Comparison of ENCODE assay signal across 11 mouse cellular contexts in the genomic region with DNA sequence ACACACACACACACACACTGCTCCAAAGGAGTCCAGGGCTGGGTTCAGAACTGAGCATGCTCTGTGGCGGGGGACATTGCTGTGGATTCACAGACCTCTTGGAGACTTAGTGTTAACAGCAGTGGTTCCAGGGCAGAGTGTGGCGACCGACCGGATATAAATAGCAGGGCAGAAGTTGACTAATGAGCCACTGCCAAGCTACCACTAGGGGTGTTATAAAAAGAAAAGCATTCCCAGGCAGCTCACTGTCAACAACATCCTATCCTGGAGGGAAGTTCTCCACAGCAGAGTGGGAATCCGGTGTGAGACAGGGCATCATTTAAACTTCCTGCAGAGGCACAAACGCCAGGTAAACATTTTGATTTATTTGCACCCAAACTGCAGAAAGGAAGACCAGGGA. TPM values are rescaled to one million over a fixed set of nuclear protein-coding genes. Genes with fewer than 3 reads are reported as not detected.
DNase-seq lines count a peak whose midpoint lies in the region; ATAC-seq lines count a peak whose summit lies in the region.
"Had no signal": no experiment of that assay in that cellular context is flagged by ENCODE, and none has a peak within 500 bp of the region (broad histone marks: within the 10 kb centered on the region; RNA-seq: fewer than 3 reads in every experiment).

No protein-coding gene starts in this region.

- 63% methylated on average over 6 of the region's 6 CpGs for WGBS in midbrain, embryonic 11.5 days
- WGBS in midbrain, embryonic 14.5 days = 68% methylated on average over 6 of the region's 6 CpGs
- 20% methylated on average over 6 of the region's 6 CpGs for WGBS in heart, embryonic 10.5 days
- 61% methylated on average over 6 of the region's 6 CpGs for WGBS in forebrain, embryonic 10.5 days

- no peaks in the 10 kb centered on the region for H3K4me1 ChIP-seq in midbrain, embryonic 11.5 days (ENCODE audit: control insufficient read depth, insufficient read depth, low read length)
- no peaks in the 10 kb centered on the region for H3K4me1 ChIP-seq in midbrain, embryonic 14.5 days (ENCODE audit: control insufficient read depth, insufficient read depth, low read length)
- H3K4me1 ChIP-seq in heart, embryonic 10.5 days = peaks cover 49% of the 10 kb centered on the region
- H3K4me1 ChIP-seq in forebrain, embryonic 10.5 days = no peaks in the 10 kb centered on the region

- H3K4me2 ChIP-seq in midbrain, embryonic 11.5 days = no peak overlapping the region
- no peak overlapping the region for H3K4me2 ChIP-seq in midbrain, embryonic 14.5 days (ENCODE audit: low read length)

- H3K27ac ChIP-seq in midbrain, embryonic 11.5 days (ENCODE audit: low read depth, low read length) = no peak overlapping the region
- no peak overlapping the region for H3K27ac ChIP-seq in midbrain, embryonic 14.5 days (replicated peaks; ENCODE audit: low read depth, low read length)
- peak overlapping the region; percentile 75 for H3K27ac ChIP-seq in heart, embryonic 10.5 days
- H3K27ac ChIP-seq in forebrain, embryonic 10.5 days = no peak overlapping the region
- H3K27ac ChIP-seq: macrophage had no signal

- DNase-seq in midbrain, embryonic 11.5 days (ENCODE audit: low spot score, missing footprints) = peak; percentile 75
- DNase-seq in midbrain, embryonic 14.5 days = no peak
- no peak for DNase-seq in heart, embryonic 10.5 days (ENCODE audit: low spot score)
- DNase-seq in kidney, postnatal 14 days = peak; percentile 69
- no peak for DNase-seq in cerebellum, adult 8-10 months
- DNase-seq in spleen, postnatal 36 days (ENCODE audit: low spot score in 2 of 2) = no peak
- no peak for DNase-seq in forebrain, embryonic 10.5 days (ENCODE audit: extremely low spot score, low spot score)
- DNase-seq: cerebellum, adult 9-10 months had no signal

- H3K4me3 ChIP-seq in midbrain, embryonic 11.5 days (ENCODE audit: low read depth, low read length) = no peak overlapping the region
- no peak overlapping the region for H3K4me3 ChIP-seq in midbrain, embryonic 14.5 days (replicated peaks; ENCODE audit: low read depth, low read length)
- peak overlapping the region; percentile 7; the same call in 1 of the 2 replicates for H3K4me3 ChIP-seq in heart, embryonic 10.5 days
- no peak overlapping the region for H3K4me3 ChIP-seq in forebrain, embryonic 10.5 days
- H3K4me3 ChIP-seq: erythroblast, embryonic 14.5 days had no signal

- no peak for ATAC-seq in midbrain, embryonic 11.5 days (ENCODE audit: low FRiP score)
- no peak for ATAC-seq in midbrain, embryonic 14.5 days (ENCODE audit: low FRiP score, low TSS enrichment)

- no peak overlapping the region for H3K9ac ChIP-seq in midbrain, embryonic 11.5 days (ENCODE audit: low read length)
- no peak overlapping the region for H3K9ac ChIP-seq in midbrain, embryonic 14.5 days (replicated peaks; ENCODE audit: low read length)

- no peaks in the 10 kb centered on the region for H3K36me3 ChIP-seq in midbrain, embryonic 11.5 days (ENCODE audit: control insufficient read depth, insufficient read depth, low read length)
- H3K36me3 ChIP-seq in midbrain, embryonic 14.5 days (ENCODE audit: control insufficient read depth, insufficient read depth, low read length) = no peaks in the 10 kb centered on the region
- H3K36me3 ChIP-seq in heart, embryonic 10.5 days = no peaks in the 10 kb centered on the region
- no peaks in the 10 kb centered on the region for H3K36me3 ChIP-seq in forebrain, embryonic 10.5 days (replicated peaks)

- peaks cover 3% of the 10 kb centered on the region for H3K27me3 ChIP-seq in midbrain, embryonic 11.5 days (ENCODE audit: control insufficient read depth, insufficient read depth, low read length)
- H3K27me3 ChIP-seq in midbrain, embryonic 14.5 days (ENCODE audit: control insufficient read depth, insufficient read depth, low read length) = no peaks in the 10 kb centered on the region
- peaks cover 13% of the 10 kb centered on the region; the same call in 1 of the 2 replicates for H3K27me3 ChIP-seq in heart, embryonic 10.5 days (ENCODE audit: insufficient read depth, poor library complexity, severe bottlenecking)
- H3K27me3 ChIP-seq in forebrain, embryonic 10.5 days (ENCODE audit: poor library complexity, severe bottlenecking) = peaks cover 27% of the 10 kb centered on the region

- no peaks in the 10 kb centered on the region for H3K9me3 ChIP-seq in midbrain, embryonic 11.5 days (ENCODE audit: control insufficient read depth, low read length)
- no peaks in the 10 kb centered on the region for H3K9me3 ChIP-seq in midbrain, embryonic 14.5 days (ENCODE audit: control insufficient read depth, low read length)
- H3K9me3 ChIP-seq in heart, embryonic 10.5 days = no peaks in the 10 kb centered on the region
- no peaks in the 10 kb centered on the region for H3K9me3 ChIP-seq in forebrain, embryonic 10.5 days

RNA-seq across cellular contexts. Expression of gene Cxcl10, which starts 38.0 kb away (rescaled TPM):
- 0.33 and 0.54 TPM in 2 replicates for polyA plus RNA-seq in midbrain, embryonic 11.5 days (2014; fragmentation: Nextera tagmentation; extraction: Ambion mirVana)
- polyA plus RNA-seq in midbrain, embryonic 14.5 days (2014; fragmentation: Nextera tagmentation; extraction: Ambion mirVana) = 3.5 TPM in 1 of 2 replicates, not detected in the other
- 0.64 TPM in 1 of 2 replicates, not detected in the other for polyA plus RNA-seq in heart, embryonic 10.5 days (2016; fragmentation: Nextera tagmentation; extraction: Ambion mirVana)
- 0.33 TPM in 1 of 2 replicates, not detected in the other for polyA plus RNA-seq in forebrain, embryonic 10.5 days (2016; fragmentation: Nextera tagmentation; extraction: Ambion mirVana)
- polyA plus RNA-seq: erythroblast, embryonic 14.5 days; testis, adult 2 months had no signal

RNA-seq across cellular contexts. Expression of gene Nup54, which starts 48.4 kb away (rescaled TPM):
- 65.6 and 67.1 TPM in 2 replicates for polyA plus RNA-seq in midbrain, embryonic 11.5 days (2014; fragmentation: Nextera tagmentation; extraction: Ambion mirVana)
- 58.2 and 61.4 TPM in 2 replicates for polyA plus RNA-seq in midbrain, embryonic 14.5 days (2014; fragmentation: Nextera tagmentation; extraction: Ambion mirVana)
- 52.8 and 60.8 TPM in 2 replicates for polyA plus RNA-seq in heart, embryonic 10.5 days (2016; fragmentation: Nextera tagmentation; extraction: Ambion mirVana)
- polyA plus RNA-seq in forebrain, embryonic 10.5 days (2016; fragmentation: Nextera tagmentation; extraction: Ambion mirVana) = 75.1 and 75.8 TPM in 2 replicates

RNA-seq across cellular contexts. Expression of gene Art3, which starts 55.0 kb away (rescaled TPM):
- 0.78 and 2.5 TPM in 2 replicates for polyA plus RNA-seq in midbrain, embryonic 11.5 days (2014; fragmentation: Nextera tagmentation; extraction: Ambion mirVana)
- polyA plus RNA-seq in midbrain, embryonic 14.5 days (2014; fragmentation: Nextera tagmentation; extraction: Ambion mirVana) = 3.7 and 6.1 TPM in 2 replicates
- polyA plus RNA-seq in heart, embryonic 10.5 days (2016; fragmentation: Nextera tagmentation; extraction: Ambion mirVana) = 19.8 and 37.7 TPM in 2 replicates
- 0.48 and 1.2 TPM in 2 replicates for polyA plus RNA-seq in forebrain, embryonic 10.5 days (2016; fragmentation: Nextera tagmentation; extraction: Ambion mirVana)
- polyA plus RNA-seq: erythroblast, embryonic 14.5 days; macrophage had no signal

RNA-seq across cellular contexts. Expression of gene Cxcl9, which starts 58.8 kb away (rescaled TPM):
- not detected in 2 replicates for polyA plus RNA-seq in midbrain, embryonic 11.5 days (2014; fragmentation: Nextera tagmentation; extraction: Ambion mirVana)
- not detected in 2 replicates for polyA plus RNA-seq in midbrain, embryonic 14.5 days (2014; fragmentation: Nextera tagmentation; extraction: Ambion mirVana)
- polyA plus RNA-seq in heart, embryonic 10.5 days (2016; fragmentation: Nextera tagmentation; extraction: Ambion mirVana) = not detected in 2 replicates
- polyA plus RNA-seq in forebrain, embryonic 10.5 days (2016; fragmentation: Nextera tagmentation; extraction: Ambion mirVana) = not detected in 2 replicates
- polyA plus RNA-seq: erythroblast, embryonic 14.5 days had no signal

Comparison
In these comparisons a context has a peak if more than half of its experiments do, and no peak if none do; other contexts are left out.
1. DNase-seq: peak in midbrain, embryonic 11.5 days (single experiment) and kidney, postnatal 14 days (single experiment); none in midbrain, embryonic 14.5 days (single experiment), heart, embryonic 10.5 days (single experiment), cerebellum, adult 8-10 months (single experiment), spleen, postnatal 36 days (0 of 2) and forebrain, embryonic 10.5 days (single experiment).